Mouse (Mus musculus) liver, postnatal 0 days (tissue): ENCODE data around the gene Slc35c2.

Experiments
- CTCF ChIP-seq: sonication (generic); IDR thresholded peaks from 2 replicates; pipeline ENCODE4 v1.5.1; 2016; ENCODE audit warnings: antibody characterized with exemption, low read depth
- EP300 ChIP-seq: IDR thresholded peaks from 2 replicates; pipeline ENCODE4 v1.6.1; 2016; ENCODE audit warnings: antibody characterized with exemption, low read depth, mild to moderate bottlenecking

DNA sequence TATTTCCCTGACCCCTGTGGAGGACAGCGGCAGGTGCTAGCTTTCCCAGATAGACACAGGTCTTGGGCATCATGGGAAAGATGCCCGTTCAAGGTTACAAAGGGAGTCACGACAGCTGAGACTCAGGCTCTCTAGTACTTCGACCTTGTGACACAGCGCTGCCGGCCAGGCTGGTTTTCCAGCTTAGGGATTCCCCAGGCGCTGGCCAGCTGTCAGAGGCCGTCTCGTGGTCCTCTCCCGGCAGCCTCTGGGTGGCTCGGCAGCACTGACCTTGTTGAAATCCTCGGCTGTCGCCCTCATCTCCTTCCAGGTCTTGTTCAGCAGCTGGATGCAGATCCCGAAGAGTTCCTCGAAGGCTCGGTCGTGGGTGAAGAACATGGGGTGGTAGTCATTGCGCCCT lies 8.9 kb upstream of the Slc35c2 start:
- TF ChIP-seq CTCF: no peak
- no peak for TF ChIP-seq EP300
